Mouse (Mus musculus): Measurements from ENCODE around the gene Tbx1. TPM values are rescaled to one million over a fixed set of nuclear protein-coding genes. Genes with fewer than 3 reads are reported as not detected.

The Tbx1 gene
- polyA plus RNA-seq, 1 experiment = 4.2 TPM

DNA sequence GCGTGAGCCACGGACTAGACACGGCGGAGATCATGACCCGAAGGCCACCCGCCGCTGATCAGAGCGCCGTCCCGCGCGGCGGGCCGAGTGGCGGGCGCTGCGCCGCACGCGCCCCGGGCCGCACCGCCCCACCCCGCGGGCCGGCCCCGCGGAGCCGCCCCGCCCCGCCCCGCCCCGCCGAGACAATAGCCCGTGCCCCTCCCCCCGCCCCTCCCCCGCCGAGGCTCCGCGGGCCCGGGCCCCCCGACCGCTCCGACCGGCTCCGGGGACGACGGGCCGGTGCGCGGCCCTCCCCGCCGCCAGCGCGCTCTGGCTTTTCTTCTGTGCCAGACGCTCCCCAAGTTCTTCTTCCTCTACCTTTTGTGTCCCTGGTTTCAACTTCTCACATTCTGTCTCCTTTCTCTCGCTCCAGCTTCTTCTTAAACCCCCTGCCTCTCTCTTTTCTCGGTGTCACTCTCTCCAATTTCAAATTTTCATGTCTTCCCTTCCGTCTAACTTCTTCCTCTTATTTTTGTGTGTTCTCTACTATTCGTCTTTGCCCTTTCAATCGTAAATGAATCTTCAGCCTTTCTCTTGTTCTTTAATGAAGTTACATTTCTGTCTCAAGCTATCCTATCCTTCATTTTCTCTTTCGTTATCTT lies 3.4 kb downstream of the Tbx1 start:
- Histone ChIP-seq H3K27ac (ENCODE audit: control insufficient read depth, insufficient read depth, low read depth, low read length) (no peak overlapping the region), H3K4me1 (ENCODE audit: control insufficient read depth, insufficient read depth, low read length) (peaks cover 75% of the 10 kb centered on the region), H3K4me3 (ENCODE audit: control insufficient read depth, low read depth, low read length) (peak overlapping the region; percentile 82), H3K36me3 (ENCODE audit: control insufficient read depth, insufficient read depth, low read length) (no peaks in the 10 kb centered on the region), H3K27me3 (ENCODE audit: control insufficient read depth, insufficient read depth, low read length) (no peaks in the 10 kb centered on the region; the same call in 1 of the 2 replicates)
- TF ChIP-seq CTCF (IDR thresholded peaks at IDR 0.05; ENCODE audit: control insufficient read depth, insufficient read depth, insufficient replicate concordance, low read depth, low read length) (no peak), POLR2A (IDR thresholded peaks at IDR 0.05; ENCODE audit: control insufficient read depth, low read depth, low read length) (no peak)

DNA sequence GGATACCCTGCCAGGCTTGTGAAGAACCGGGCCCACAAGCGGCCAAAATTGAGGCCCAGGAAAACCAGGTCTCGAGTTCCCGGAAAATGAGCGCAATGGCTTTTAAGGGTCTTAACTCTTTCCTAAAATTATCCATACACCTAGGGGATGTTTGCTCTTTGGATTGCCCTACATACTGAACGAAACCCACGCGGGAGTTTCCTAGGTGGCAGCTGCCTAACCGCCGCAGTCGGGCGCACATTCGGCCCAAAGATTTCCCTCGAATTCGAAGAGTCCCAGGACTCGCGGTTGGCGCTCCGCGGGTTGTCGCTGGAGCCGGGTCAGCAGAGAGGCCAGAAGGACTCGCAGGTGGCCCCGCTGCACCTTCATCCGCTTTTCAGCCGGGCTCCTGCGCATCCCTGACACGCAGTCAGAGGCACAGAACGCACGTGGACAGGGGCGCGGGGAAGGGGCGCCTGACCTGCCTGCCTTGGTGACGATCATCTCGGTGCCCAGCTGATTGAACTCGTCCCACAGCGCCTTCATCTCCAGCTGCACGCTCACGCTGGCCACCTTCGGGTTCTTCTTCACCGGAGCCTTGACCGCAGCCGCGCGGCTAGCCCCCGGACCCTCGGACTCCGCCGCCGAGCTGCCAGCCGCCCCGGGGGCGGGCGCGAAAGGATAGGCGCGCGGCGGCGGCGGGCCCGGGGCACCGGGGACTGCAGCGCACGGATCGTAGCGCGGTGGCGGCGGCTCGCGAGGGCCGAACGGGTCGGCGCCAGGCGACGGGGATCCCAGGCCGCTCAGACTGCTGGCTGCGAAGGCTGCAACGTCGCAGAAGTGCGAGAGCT lies 4.2 kb downstream of the Tbx1 start:
- Histone ChIP-seq H3K27me3 (ENCODE audit: control insufficient read depth, insufficient read depth, low read length) (no peaks in the 10 kb centered on the region; the same call in 1 of the 2 replicates), H3K4me3 (ENCODE audit: control insufficient read depth, low read depth, low read length) (peak overlapping the region; percentile 82), H3K27ac (ENCODE audit: control insufficient read depth, insufficient read depth, low read depth, low read length) (peak overlapping the region; percentile 39; the same call in 1 of the 2 replicates), H3K36me3 (ENCODE audit: control insufficient read depth, insufficient read depth, low read length) (no peaks in the 10 kb centered on the region), H3K4me1 (ENCODE audit: control insufficient read depth, insufficient read depth, low read length) (peaks cover 74% of the 10 kb centered on the region)
- TF ChIP-seq CTCF (IDR thresholded peaks at IDR 0.05; ENCODE audit: control insufficient read depth, insufficient read depth, insufficient replicate concordance, low read depth, low read length) (no peak), POLR2A (IDR thresholded peaks at IDR 0.05; ENCODE audit: control insufficient read depth, low read depth, low read length) (no peak)

DNA sequence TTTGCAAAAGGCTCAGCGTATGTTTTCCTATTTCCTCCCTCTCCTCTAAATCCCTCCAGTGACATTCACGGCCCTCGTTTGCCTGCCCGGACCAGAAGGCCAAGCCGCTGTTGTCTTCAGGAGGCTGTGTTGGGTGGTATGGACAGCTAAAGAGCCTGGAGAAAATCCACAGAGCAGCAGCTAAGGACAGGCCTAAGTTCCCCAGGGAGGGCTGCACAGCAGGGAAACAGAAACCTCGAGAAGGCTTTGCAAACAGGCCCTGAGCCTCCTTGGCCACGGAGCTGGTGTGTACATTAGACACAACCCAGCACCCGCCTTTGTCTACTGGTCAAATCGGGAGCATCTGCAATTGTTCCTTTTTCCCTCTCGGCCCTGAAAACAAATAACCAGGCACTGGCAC lies 4.8 kb downstream of the Tbx1 start:
- no peaks in the 10 kb centered on the region for H3K36me3 ChIP-seq (ENCODE audit: control insufficient read depth, insufficient read depth, low read length)
- no peak overlapping the region for H3K4me3 ChIP-seq (ENCODE audit: control insufficient read depth, low read depth, low read length)
- no peak overlapping the region for H3K27ac ChIP-seq (ENCODE audit: control insufficient read depth, insufficient read depth, low read depth, low read length)
- peaks cover 68% of the 10 kb centered on the region for H3K4me1 ChIP-seq (ENCODE audit: control insufficient read depth, insufficient read depth, low read length)
- TF ChIP-seq POLR2A (IDR thresholded peaks at IDR 0.05; ENCODE audit: control insufficient read depth, low read depth, low read length) = no peak
- TF ChIP-seq CTCF (IDR thresholded peaks at IDR 0.05; ENCODE audit: control insufficient read depth, insufficient read depth, insufficient replicate concordance, low read depth, low read length) = no peak
- H3K27me3 ChIP-seq (ENCODE audit: control insufficient read depth, insufficient read depth, low read length) = no peaks in the 10 kb centered on the region; the same call in 1 of the 2 replicates

DNA sequence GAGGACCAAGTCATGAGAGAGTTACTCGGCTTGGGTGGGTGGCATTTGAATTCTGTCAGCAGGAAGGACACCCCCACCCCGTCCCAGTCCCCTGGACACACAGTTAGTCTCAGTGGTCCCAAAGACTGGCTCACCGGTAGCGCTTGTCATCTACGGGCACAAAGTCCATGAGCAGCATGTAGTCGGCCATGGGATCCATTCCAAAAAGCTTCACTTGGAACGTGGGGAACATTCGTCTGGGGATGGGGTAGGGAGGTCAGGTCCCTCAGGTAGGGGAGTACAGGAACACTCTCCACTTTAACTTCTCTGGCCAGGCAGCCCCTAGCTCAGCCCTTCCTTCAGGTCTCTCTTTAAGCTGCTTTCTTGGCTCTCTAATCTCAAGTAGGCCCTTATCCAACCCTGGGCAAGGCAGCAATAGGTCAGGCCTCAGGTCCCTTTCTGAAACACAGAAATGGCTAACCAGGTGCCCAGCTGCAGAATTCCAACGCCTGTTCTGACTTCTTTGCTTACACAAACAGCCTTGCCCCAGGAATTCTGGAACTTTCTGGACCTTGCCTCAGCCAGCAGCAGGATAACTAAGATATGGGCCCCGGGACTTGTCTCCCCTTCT lies 5.5 kb downstream of the Tbx1 start:
- Histone ChIP-seq H3K4me1 (ENCODE audit: control insufficient read depth, insufficient read depth, low read length) (peaks cover 61% of the 10 kb centered on the region), H3K27me3 (ENCODE audit: control insufficient read depth, insufficient read depth, low read length) (no peaks in the 10 kb centered on the region; the same call in 1 of the 2 replicates), H3K27ac (ENCODE audit: control insufficient read depth, insufficient read depth, low read depth, low read length) (no peak overlapping the region), H3K4me3 (ENCODE audit: control insufficient read depth, low read depth, low read length) (no peak overlapping the region), H3K36me3 (ENCODE audit: control insufficient read depth, insufficient read depth, low read length) (no peaks in the 10 kb centered on the region)
- no peak for TF ChIP-seq CTCF (IDR thresholded peaks at IDR 0.05; ENCODE audit: control insufficient read depth, insufficient read depth, insufficient replicate concordance, low read depth, low read length)
- TF ChIP-seq POLR2A (IDR thresholded peaks at IDR 0.05; ENCODE audit: control insufficient read depth, low read depth, low read length) = no peak

DNA sequence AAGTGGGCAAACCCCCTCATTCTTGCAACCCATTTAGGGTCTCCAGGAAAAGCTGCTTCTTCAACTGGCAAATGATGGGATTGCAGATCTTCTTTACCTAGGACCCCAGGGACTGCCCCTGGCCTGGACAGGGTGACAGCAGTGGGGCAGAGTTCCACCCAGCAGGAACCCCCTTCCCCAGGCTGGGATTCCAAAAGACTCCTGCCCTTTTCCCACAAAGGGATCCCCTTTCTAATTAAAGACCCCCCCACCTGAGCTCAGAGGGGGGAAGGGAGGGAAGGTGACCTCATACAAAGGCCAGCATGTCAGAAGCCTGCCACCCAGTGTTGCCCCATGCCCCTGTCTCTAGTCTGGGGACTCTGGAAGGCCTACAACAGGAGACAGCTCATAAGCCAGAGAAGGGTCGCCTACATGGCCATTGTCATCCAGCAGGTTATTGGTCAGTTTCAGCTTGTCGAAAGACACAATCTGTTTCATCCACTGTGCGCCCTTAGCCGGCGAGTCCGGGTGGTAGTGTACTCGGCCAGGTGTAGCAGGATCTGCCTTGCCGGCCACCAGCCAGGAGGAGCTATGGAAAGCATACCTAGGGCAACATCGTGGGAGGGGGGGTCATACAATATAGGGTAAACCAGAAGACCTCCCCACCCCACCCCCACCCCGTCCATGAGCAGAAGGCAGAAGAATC lies 6.7 kb downstream of the Tbx1 start:
- TF ChIP-seq POLR2A (IDR thresholded peaks at IDR 0.05; ENCODE audit: control insufficient read depth, low read depth, low read length) = no peak
- TF ChIP-seq CTCF (IDR thresholded peaks at IDR 0.05; ENCODE audit: control insufficient read depth, insufficient read depth, insufficient replicate concordance, low read depth, low read length) = no peak
- Histone ChIP-seq H3K27ac (ENCODE audit: control insufficient read depth, insufficient read depth, low read depth, low read length) (no peak overlapping the region), H3K36me3 (ENCODE audit: control insufficient read depth, insufficient read depth, low read length) (no peaks in the 10 kb centered on the region), H3K4me3 (ENCODE audit: control insufficient read depth, low read depth, low read length) (no peak overlapping the region), H3K4me1 (ENCODE audit: control insufficient read depth, insufficient read depth, low read length) (peaks cover 54% of the 10 kb centered on the region), H3K27me3 (ENCODE audit: control insufficient read depth, insufficient read depth, low read length) (no peaks in the 10 kb centered on the region; the same call in 1 of the 2 replicates)

DNA sequence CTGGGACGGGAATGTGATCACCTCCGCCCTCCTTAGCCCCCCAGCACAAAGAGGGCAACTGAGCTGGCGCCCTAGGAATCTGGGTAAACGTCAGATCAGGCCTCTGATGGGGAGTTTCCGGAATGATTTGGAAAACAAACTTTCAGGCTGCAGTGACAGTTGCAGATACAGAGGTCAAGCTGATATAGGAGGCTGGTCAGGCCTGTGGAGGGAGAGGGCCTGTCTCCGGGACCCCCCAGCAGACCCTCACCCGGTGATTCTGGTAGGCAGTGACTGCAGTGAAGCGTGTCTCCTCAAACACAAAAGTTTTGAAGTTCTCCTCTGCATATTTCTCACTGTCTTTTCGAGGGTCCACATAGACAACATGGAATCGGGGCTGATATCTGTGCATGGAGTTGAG lies 7.3 kb downstream of the Tbx1 start:
- H3K36me3 ChIP-seq (ENCODE audit: control insufficient read depth, insufficient read depth, low read length) = no peaks in the 10 kb centered on the region
- peaks cover 49% of the 10 kb centered on the region for H3K4me1 ChIP-seq (ENCODE audit: control insufficient read depth, insufficient read depth, low read length)
- no peaks in the 10 kb centered on the region; the same call in 1 of the 2 replicates for H3K27me3 ChIP-seq (ENCODE audit: control insufficient read depth, insufficient read depth, low read length)
- TF ChIP-seq POLR2A (IDR thresholded peaks at IDR 0.05; ENCODE audit: control insufficient read depth, low read depth, low read length) (no peak), CTCF (IDR thresholded peaks at IDR 0.05; ENCODE audit: control insufficient read depth, insufficient read depth, insufficient replicate concordance, low read depth, low read length) (no peak)
- H3K4me3 ChIP-seq (ENCODE audit: control insufficient read depth, low read depth, low read length) = no peak overlapping the region
- H3K27ac ChIP-seq (ENCODE audit: control insufficient read depth, insufficient read depth, low read depth, low read length) = no peak overlapping the region

All from testis, adult 2 months (tissue).